Mouse (Mus musculus): ENCODE measurements around the gene Scn7a. TPM values are rescaled to one million over a fixed set of nuclear protein-coding genes. Genes with fewer than 3 reads are reported as not detected.

The Scn7a gene
- polyA plus RNA-seq, 1 experiment from 2014 or later = not detected

GRCm38 (mm10) chr2:66644384-66644783 is 140.3 kb downstream of the Scn7a start:
- no peaks in the 10 kb centered on the region for H3K36me3 ChIP-seq (ENCODE audit: control insufficient read depth, insufficient read depth, low read length)
- H3K4me2 ChIP-seq (ENCODE audit: low read depth, low read length, severe bottlenecking) = no peak overlapping the region
- peak; percentile 69; the same call in 1 of the 2 replicates for ATAC-seq (replicated peaks; ENCODE audit: low FRiP score)
- H3K4me1 ChIP-seq (replicated peaks; ENCODE audit: control insufficient read depth, insufficient read depth, low read length) = no peaks in the 10 kb centered on the region
- H3K9ac ChIP-seq (ENCODE audit: low read length) = no peak overlapping the region
- 29% methylated on average over 5 of the region's 5 CpGs for WGBS
- H3K9me3 ChIP-seq (ENCODE audit: control insufficient read depth, low read length) = no peaks in the 10 kb centered on the region
- no peak for DNase-seq (ENCODE audit: low spot score)
- no peak overlapping the region for H3K4me3 ChIP-seq (ENCODE audit: low read depth, low read length)
- no peaks in the 10 kb centered on the region for H3K27me3 ChIP-seq (ENCODE audit: control insufficient read depth, insufficient read depth, low read length)
- H3K27ac ChIP-seq (ENCODE audit: low read depth, low read length) = no peak overlapping the region

GRCm38 (mm10) chr2:66634580-66635359 is 149.9 kb downstream of the Scn7a start, which contains the start of gene Scn9a:
Gene Scn9a, minus strand, starts transcription at chr2:66634962.
- H3K36me3 ChIP-seq (ENCODE audit: control insufficient read depth, insufficient read depth, low read length) = no peaks in the 10 kb centered on the region
- H3K4me1 ChIP-seq (replicated peaks; ENCODE audit: control insufficient read depth, insufficient read depth, low read length) = no peaks in the 10 kb centered on the region
- H3K4me3 ChIP-seq (ENCODE audit: low read depth, low read length) = peak within 1 kb of the TSS; percentile 39
- peak; percentile 72 for DNase-seq (ENCODE audit: low spot score)
- no peak within 1 kb of the TSS for H3K27ac ChIP-seq (ENCODE audit: low read depth, low read length)
- no peaks in the 10 kb centered on the region for H3K9me3 ChIP-seq (ENCODE audit: control insufficient read depth, low read length)
- peak within 1 kb of the TSS; percentile 73 for H3K4me2 ChIP-seq (ENCODE audit: low read depth, low read length, severe bottlenecking)
- no peaks in the 10 kb centered on the region; the same call in 1 of the 2 replicates for H3K27me3 ChIP-seq (ENCODE audit: control insufficient read depth, insufficient read depth, low read length)
- H3K9ac ChIP-seq (ENCODE audit: low read length) = peak within 1 kb of the TSS; percentile 51
- ATAC-seq (replicated peaks; ENCODE audit: low FRiP score) = peak; percentile 88
- WGBS = 2% methylated on average over 28 of the region's 29 CpGs

DNA sequence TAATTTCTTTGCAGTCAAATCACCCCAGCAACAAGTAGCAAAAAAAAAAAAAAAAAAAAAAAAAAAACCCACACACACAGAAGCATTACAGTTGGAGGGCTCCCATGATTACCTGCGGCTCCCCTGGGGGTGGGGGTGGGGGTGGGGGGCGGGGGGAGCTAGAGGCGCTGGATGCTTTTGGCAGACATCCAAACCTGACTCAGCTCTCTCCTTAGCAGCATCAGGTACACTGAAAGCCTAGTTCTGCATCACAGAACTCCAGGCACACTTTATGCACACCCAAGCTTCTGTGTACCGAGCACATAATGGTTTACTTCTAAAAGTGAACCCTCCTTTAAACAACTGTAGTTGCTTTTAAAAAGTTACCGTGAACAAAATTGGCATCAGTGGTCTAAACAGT is 152.0 kb downstream of the Scn7a start:
- Histone ChIP-seq H3K9me3 (ENCODE audit: control insufficient read depth, low read length) (no peaks in the 10 kb centered on the region), H3K4me1 (replicated peaks; ENCODE audit: control insufficient read depth, insufficient read depth, low read length) (no peaks in the 10 kb centered on the region), H3K36me3 (ENCODE audit: control insufficient read depth, insufficient read depth, low read length) (no peaks in the 10 kb centered on the region), H3K4me3 (ENCODE audit: low read depth, low read length) (no peak overlapping the region), H3K27ac (ENCODE audit: low read depth, low read length) (no peak overlapping the region), H3K4me2 (ENCODE audit: low read depth, low read length, severe bottlenecking) (no peak overlapping the region), H3K9ac (ENCODE audit: low read length) (no peak overlapping the region), H3K27me3 (ENCODE audit: control insufficient read depth, insufficient read depth, low read length) (no peaks in the 10 kb centered on the region; the same call in 1 of the 2 replicates)
- WGBS = 32% methylated on average over 5 of the region's 5 CpGs
- no peak for DNase-seq (ENCODE audit: low spot score)
- peak; percentile 39; the same call in 1 of the 2 replicates for ATAC-seq (replicated peaks; ENCODE audit: low FRiP score)

Other genes starting within 250 kb of the Scn7a start
- 0.92 and 1.1 TPM in 2 replicates for gene Scn9a, start 150.0 kb downstream of the Scn7a start, polyA plus RNA-seq (2014; fragmentation: Nextera tagmentation; extraction: Ambion mirVana)